Mouse (Mus musculus): ENCODE measurements around the gene Itih5.

Itih5 gene

GRCm38 (mm10) chr2:10262722-10263121 is 109.4 kb downstream of the Itih5 start:
- peak; percentile 83 for DNase-seq (ENCODE audit: low spot score)

GRCm38 (mm10) chr2:10263909-10264489 is 110.6 kb downstream of the Itih5 start:
- no peak for DNase-seq (ENCODE audit: low spot score)

- DNase-seq (ENCODE audit: low spot score), result no peak
Measured at GRCm38 (mm10) chr2:10265881-10266280, 112.5 kb downstream of the Itih5 start.

- peak; percentile 66 for DNase-seq (ENCODE audit: low spot score)
Measured at GRCm38 (mm10) chr2:10272604-10273115, 119.3 kb downstream of the Itih5 start.

DNA sequence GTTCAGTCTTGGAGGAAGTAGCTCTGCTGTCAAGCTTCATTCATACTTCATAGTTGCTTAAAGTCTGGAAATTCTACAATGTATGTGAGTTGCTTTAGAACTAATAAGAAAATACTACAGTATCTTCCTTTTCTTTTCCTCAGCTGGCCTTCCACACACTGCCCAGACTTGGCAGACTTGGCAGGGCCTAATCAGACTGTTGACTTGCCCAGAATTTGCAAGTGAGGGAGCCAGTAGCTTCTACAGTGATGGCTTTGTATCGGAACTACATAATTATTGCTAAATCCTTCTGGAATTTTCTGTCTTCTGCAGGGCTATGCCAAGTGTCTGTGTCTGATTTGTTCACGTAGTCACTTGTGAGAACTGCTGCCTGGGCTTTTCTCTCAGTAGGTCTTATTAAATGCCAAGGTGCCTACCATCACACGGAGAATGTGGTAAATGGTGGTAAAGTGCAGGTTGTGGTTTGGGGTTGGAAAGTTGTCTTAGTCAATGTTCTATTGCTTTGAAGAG is 120.2 kb downstream of the Itih5 start:
- DNase-seq (ENCODE audit: low spot score), result no peak

DNA sequence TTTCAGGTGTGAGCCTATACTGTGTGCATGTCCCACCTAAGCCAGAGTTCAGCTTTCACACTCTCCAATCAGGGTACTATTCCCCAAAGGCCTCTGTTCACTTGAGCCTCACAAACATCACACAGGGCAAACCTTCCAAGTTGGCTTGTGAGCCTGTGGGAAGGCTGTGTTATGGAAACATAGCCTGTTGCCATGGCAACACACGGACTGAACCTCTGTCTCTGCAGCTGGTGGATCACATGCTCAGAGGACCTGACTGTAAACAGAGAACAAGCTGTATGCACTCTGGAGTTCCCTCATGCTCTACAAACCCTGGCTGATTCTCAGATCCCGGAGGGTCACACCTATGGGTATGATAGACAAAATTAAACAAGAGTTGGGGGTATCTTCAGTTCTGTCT is 122.8 kb downstream of the Itih5 start:
- peak; percentile 81 for DNase-seq (ENCODE audit: low spot score)

- peak; percentile 69 for DNase-seq (ENCODE audit: low spot score)
Measured at GRCm38 (mm10) chr2:10283686-10284085, 130.3 kb downstream of the Itih5 start.

- peak; percentile 74 for DNase-seq (ENCODE audit: low spot score)
Measured at GRCm38 (mm10) chr2:10284636-10285270, 131.4 kb downstream of the Itih5 start.

GRCm38 (mm10) chr2:10285975-10286374 is 132.6 kb downstream of the Itih5 start:
- no peak for DNase-seq (ENCODE audit: low spot score)

- peak; percentile 68 for DNase-seq (ENCODE audit: low spot score)
Measured at GRCm38 (mm10) chr2:10288142-10288831, 134.9 kb downstream of the Itih5 start.

DNA sequence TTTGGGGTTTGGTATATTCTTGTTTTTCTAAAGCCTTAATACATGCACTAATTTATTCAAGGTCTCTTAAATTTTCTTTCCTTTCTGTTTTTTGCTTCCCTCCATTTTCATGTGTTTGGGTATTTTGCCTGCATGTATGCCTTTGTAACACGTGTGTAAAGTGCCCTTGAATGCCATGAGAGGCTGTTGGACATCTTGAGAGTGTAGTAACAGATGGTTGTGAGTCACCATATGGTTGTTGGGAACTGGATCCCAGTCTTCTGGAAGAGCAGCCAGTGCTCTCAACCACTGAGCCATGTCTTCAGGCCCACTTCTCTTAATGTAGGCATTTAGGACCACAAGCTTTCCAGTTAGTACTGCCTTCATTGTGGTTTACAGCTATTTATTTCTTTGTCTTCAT is 135.5 kb downstream of the Itih5 start:
- no peak for DNase-seq (ENCODE audit: low spot score)

GRCm38 (mm10) chr2:10290115-10290514 is 136.7 kb downstream of the Itih5 start:
- no peak for DNase-seq (ENCODE audit: low spot score)

- no peak for DNase-seq (ENCODE audit: low spot score)
Measured at GRCm38 (mm10) chr2:10293556-10294206, 140.3 kb downstream of the Itih5 start.

DNA sequence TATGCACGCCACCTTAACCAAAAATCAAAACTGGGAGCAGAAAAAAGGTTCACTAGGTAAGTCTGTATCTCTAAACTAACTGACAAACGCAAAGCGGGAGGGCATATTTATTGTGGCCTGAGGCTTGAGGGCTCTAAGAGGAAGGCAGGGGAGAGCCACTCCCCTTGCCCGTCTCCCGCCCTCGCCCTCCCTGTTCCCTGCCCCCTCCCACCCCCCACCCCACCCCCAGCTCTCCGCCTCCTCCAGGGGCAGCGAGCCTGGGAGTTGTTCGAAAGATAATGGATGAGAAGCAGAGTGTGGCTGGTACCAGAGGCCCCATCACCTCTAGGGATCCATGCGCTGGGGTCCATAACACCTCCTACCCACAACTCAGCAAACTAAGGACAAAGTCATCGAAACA is 142.5 kb downstream of the Itih5 start:
- no peak for DNase-seq (ENCODE audit: low spot score)

GRCm38 (mm10) chr2:10300244-10300643 is 146.9 kb downstream of the Itih5 start:
- no peak for DNase-seq (ENCODE audit: low spot score)

GRCm38 (mm10) chr2:10300771-10301170 is 147.4 kb downstream of the Itih5 start:
- DNase-seq (ENCODE audit: low spot score), result peak; percentile 69

DNA sequence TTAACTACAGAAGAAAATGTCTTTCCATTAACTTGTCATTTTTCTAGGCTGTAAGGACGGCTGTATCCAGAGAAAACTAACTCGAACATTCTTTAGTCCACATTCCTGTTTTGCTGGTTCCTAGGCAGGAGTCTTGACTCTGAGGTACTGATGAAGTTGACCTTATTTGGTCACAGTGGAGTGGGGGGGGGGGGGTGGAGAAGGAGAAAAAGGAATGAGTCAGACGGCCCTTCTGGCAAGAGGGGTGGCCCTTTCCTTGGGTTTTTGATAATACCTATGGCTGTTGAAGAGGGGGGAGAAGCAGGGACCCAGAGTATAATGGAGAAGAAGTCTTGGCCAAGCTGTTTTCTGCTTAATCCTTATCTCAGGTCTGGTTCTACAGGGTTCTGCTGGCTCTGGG is 148.0 kb downstream of the Itih5 start:
- DNase-seq (ENCODE audit: low spot score), result no peak

DNA sequence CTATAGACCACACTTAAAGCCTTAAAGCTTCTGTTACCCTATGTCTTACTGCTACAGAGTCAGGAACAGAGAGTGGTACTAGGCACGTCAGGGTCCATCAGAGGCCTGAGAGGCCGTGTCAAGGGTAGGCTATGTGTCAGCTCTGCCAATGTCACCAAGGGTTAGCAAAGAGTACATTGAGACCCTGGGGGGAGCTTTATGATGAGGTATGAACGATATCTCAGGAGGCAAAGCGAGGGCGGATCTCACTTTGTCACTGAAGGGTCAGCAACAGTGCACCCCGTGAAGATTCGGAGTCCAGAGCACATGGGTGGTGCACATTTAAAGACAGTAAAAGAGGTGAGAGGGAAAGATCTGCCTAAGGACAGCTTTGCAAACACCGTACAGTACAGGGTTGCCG is 148.6 kb downstream of the Itih5 start:
- no peak for DNase-seq (ENCODE audit: low spot score)

DNA sequence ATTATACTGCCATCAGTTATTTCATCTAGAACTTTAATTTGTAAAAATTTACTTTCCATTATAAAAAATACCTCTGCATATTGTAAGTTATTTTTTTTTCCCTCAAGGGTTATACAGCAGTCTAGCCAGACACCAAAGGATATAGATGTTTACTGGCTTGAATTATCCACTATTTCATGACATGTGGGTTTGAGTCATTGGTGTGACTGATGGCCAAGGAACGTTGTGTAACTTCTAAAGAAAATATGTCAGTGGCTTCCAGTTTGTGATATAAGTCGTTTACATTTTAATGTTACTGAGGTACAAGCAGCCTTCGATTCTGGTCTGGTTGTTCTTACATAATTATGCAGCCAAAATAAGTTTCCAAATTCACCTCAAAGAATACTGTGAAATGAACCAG is 151.5 kb downstream of the Itih5 start:
- no peak for DNase-seq (ENCODE audit: low spot score)
